Mouse (Mus musculus): ENCODE results near the gene Krt2. TPM values are rescaled to one million over a fixed set of nuclear protein-coding genes. Genes with fewer than 3 reads are reported as not detected.

The Krt2 gene
- total and polyA plus RNA-seq, 3 experiments = not detected

- no peak overlapping the region for H3K9ac ChIP-seq (ENCODE audit: control insufficient read depth, low read depth, low read length, poor library complexity, severe bottlenecking)
- H3K4me3 ChIP-seq (ENCODE audit: control insufficient read depth in 1 of 2, insufficient read depth in 1 of 2, low read depth in 2 of 2, low read length in 2 of 2) = no peak overlapping the region
- no peak for TF ChIP-seq SIN3A (IDR thresholded peaks at IDR 0.05; ENCODE audit: low read length)
- no peak for TF ChIP-seq CTCF (IDR thresholded peaks at IDR 0.05 in 2 of 3, conservative IDR thresholded peaks at IDR 0.05 in 1 of 3; ENCODE audit: control insufficient read depth in 1 of 3, insufficient read depth in 1 of 3, low read depth in 2 of 3, low read length in 3 of 3, poor library complexity in 1 of 3, severe bottlenecking in 1 of 3)
- no peak for TF ChIP-seq TAL1 (IDR thresholded peaks at IDR 0.05; ENCODE audit: low read length)
- no peak for TF ChIP-seq CHD1 (IDR thresholded peaks at IDR 0.05; ENCODE audit: low read depth, low read length)
- no peak for TF ChIP-seq GABPA (IDR thresholded peaks at IDR 0.05; ENCODE audit: low read depth, low read length)
- TF ChIP-seq MAX (IDR thresholded peaks at IDR 0.05; ENCODE audit: low read length) = no peak
- no peak for TF ChIP-seq ETS1 (IDR thresholded peaks at IDR 0.05; ENCODE audit: low read depth, low read length)
- TF ChIP-seq RCOR1 (IDR thresholded peaks at IDR 0.05; ENCODE audit: low read depth, low read length) = no peak
- no peak for TF ChIP-seq ZMIZ1 (IDR thresholded peaks at IDR 0.05; ENCODE audit: low read depth, low read length)
- TF ChIP-seq MYB (IDR thresholded peaks at IDR 0.05; ENCODE audit: low read depth, low read length) = no peak
- TF ChIP-seq POLR2AphosphoS5 (IDR thresholded peaks at IDR 0.05; ENCODE audit: borderline replicate concordance, low read depth, low read length) = no peak
- no peak for TF ChIP-seq E2F4 (IDR thresholded peaks at IDR 0.05; ENCODE audit: borderline replicate concordance, low read depth, low read length)
- TF ChIP-seq MAFK (IDR thresholded peaks at IDR 0.05; ENCODE audit: borderline replicate concordance, low read depth, low read length) = no peak
- no peak for TF ChIP-seq CHD2 (IDR thresholded peaks at IDR 0.05; ENCODE audit: low read length)
- TF ChIP-seq ZC3H11A (IDR thresholded peaks at IDR 0.05; ENCODE audit: low read depth, low read length) = no peak
- no peak for TF ChIP-seq TCF12 (IDR thresholded peaks at IDR 0.05; ENCODE audit: low read depth, low read length)
- TF ChIP-seq KAT2A (conservative IDR thresholded peaks at IDR 0.05; ENCODE audit: low read depth, low read length) = no peak
- DNase-seq (ENCODE audit: low read depth, low spot score) = no peak
- no peaks in the 10 kb centered on the region for H3K36me3 ChIP-seq (ENCODE audit: control insufficient read depth in 1 of 2, insufficient read depth in 2 of 2, low read length in 2 of 2)
- H3K79me2 ChIP-seq (ENCODE audit: control insufficient read depth, insufficient read depth, low read length, poor library complexity) = no peaks in the 10 kb centered on the region
- no peaks in the 10 kb centered on the region for H3K9me3 ChIP-seq (replicated peaks; ENCODE audit: insufficient read depth, low read length)
- no peaks in the 10 kb centered on the region for H3K4me1 ChIP-seq (ENCODE audit: control insufficient read depth in 1 of 2, insufficient read depth in 2 of 2, low read length in 2 of 2)
- H3K27ac ChIP-seq (ENCODE audit: control insufficient read depth, low read depth, low read length) = no peak overlapping the region
- H3K27me3 ChIP-seq (ENCODE audit: control insufficient read depth in 1 of 2, insufficient read depth in 2 of 2, low read length in 2 of 2) = peaks cover 1 to 6% of the 10 kb centered on the region in 2 experiments; a peak in 2 of 4 replicates
These were observed 16.9 kb upstream of the Krt2 start for GRCm38 (mm10) chr15:101834784-101835328.

- no peak overlapping the region for H3K9ac ChIP-seq (ENCODE audit: control insufficient read depth, low read depth, low read length, poor library complexity, severe bottlenecking)
- no peak for TF ChIP-seq ZC3H11A (IDR thresholded peaks at IDR 0.05; ENCODE audit: low read depth, low read length)
- no peak for TF ChIP-seq MXI1 (IDR thresholded peaks at IDR 0.05; ENCODE audit: low read depth, low read length)
- TF ChIP-seq ZKSCAN1 (IDR thresholded peaks at IDR 0.05; ENCODE audit: low read depth, low read length) = no peak
- TF ChIP-seq BHLHE40 (IDR thresholded peaks at IDR 0.05; ENCODE audit: borderline replicate concordance, low read depth, low read length) = no peak
These were observed 15.2 kb upstream of the Krt2 start for GRCm38 (mm10) chr15:101833131-101833530.

More at GRCm38 (mm10) chr15:101833131-101833530, 15.2 kb upstream of the Krt2 start:
- Histone ChIP-seq H3K27me3 (ENCODE audit: control insufficient read depth in 1 of 2, insufficient read depth in 2 of 2, low read length in 2 of 2) (peaks cover 0 to 6% of the 10 kb centered on the region in 2 experiments; a peak in 3 of 4 replicates), H3K4me1 (ENCODE audit: control insufficient read depth in 1 of 2, insufficient read depth in 2 of 2, low read length in 2 of 2) (no peaks in the 10 kb centered on the region), H3K79me2 (ENCODE audit: control insufficient read depth, insufficient read depth, low read length, poor library complexity) (no peaks in the 10 kb centered on the region), H3K36me3 (ENCODE audit: control insufficient read depth in 1 of 2, insufficient read depth in 2 of 2, low read length in 2 of 2) (no peaks in the 10 kb centered on the region), H3K27ac (ENCODE audit: control insufficient read depth, low read depth, low read length) (no peak overlapping the region), H3K9me3 (replicated peaks; ENCODE audit: insufficient read depth, low read length) (no peaks in the 10 kb centered on the region), H3K4me3 (ENCODE audit: control insufficient read depth in 1 of 2, insufficient read depth in 1 of 2, low read depth in 2 of 2, low read length in 2 of 2) (no peak overlapping the region)
- no peak for DNase-seq (ENCODE audit: low read depth, low spot score)

Measured in MEL (cell line).